Mouse (Mus musculus): ENCODE results near the gene Gm10638. TPM values are rescaled to one million over a fixed set of nuclear protein-coding genes. Genes with fewer than 3 reads are reported as not detected.

The Gm10638 gene
- total and polyA plus RNA-seq, 3 experiments: 0.23 to 0.52 TPM; not detected in 1

DNA sequence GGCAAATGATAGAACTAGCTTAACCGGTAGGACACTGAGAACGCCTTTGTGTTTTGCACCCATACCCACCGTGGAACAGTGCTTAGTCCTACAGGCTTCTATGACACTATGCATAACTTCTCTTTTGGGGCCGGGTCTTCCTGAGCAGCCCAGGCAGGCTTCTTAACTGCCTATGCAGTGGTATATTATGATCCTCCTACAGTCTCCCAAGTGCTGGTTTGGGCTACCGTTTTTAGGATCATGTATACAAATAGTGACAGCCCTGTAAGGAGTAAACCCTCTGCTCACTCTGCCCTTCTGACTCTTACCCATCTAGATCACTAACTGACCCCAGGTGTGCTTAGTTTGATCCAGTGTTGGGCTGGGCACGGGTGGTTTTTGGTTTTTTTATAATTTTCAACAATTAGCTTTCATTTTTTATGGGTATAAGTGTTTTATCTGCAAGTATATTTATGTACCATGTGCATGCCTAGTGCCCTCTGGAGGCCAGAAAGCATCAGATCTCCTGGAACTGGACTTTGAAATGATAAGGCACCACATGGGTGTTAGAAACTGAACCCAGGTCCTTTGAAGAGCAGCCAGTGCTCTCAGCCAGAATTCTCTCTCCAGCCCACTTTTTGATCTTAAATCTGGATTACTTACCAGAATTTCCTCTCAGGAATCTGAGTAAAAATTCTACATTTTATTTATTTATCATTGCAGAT, 24.6 kb upstream of the Gm10638 start:
- peaks cover 0 to 4% of the 10 kb centered on the region in 2 experiments; a peak in 1 of 4 replicates for H3K36me3 ChIP-seq (ENCODE audit: control insufficient read depth in 1 of 2, insufficient read depth in 2 of 2, low read length in 2 of 2)
- H3K27ac ChIP-seq (ENCODE audit: control insufficient read depth, low read depth, low read length): no peak overlapping the region
- H3K79me2 ChIP-seq (ENCODE audit: control insufficient read depth, insufficient read depth, low read length, poor library complexity): no peaks in the 10 kb centered on the region
- TF ChIP-seq POLR2AphosphoS5 (IDR thresholded peaks at IDR 0.05; ENCODE audit: borderline replicate concordance, low read depth, low read length) (no peak), ZC3H11A (IDR thresholded peaks at IDR 0.05; ENCODE audit: low read depth, low read length) (0 out of 2 replicates have a peak, but pooled peaks have one; percentile 5), GATA1 (IDR thresholded peaks at IDR 0.05; ENCODE audit: low read depth, low read length) (0 out of 2 replicates have a peak, but pooled peaks have one; percentile 6), NRF1 (IDR thresholded peaks at IDR 0.05; ENCODE audit: insufficient read depth, low read depth, low read length, poor library complexity, severe bottlenecking) (no peak), MAX (IDR thresholded peaks at IDR 0.05; ENCODE audit: low read length) (0 out of 2 replicates have a peak, but pooled peaks have one; percentile 32), MYC (IDR thresholded peaks at IDR 0.05; ENCODE audit: low read depth, low read length) (peak; percentile 54; the same call in 1 of the 2 replicates), TAL1 (IDR thresholded peaks at IDR 0.05; ENCODE audit: low read length) (no peak), SMC3 (IDR thresholded peaks at IDR 0.05; ENCODE audit: low read depth, low read length) (peak; percentile 47), RAD21 (IDR thresholded peaks at IDR 0.05; ENCODE audit: low read depth, low read length) (peak; percentile 18), CTCF (IDR thresholded peaks at IDR 0.05 in 2 of 3, conservative IDR thresholded peaks at IDR 0.05 in 1 of 3; ENCODE audit: control insufficient read depth in 1 of 3, insufficient read depth in 1 of 3, low read depth in 2 of 3, low read length in 3 of 3, poor library complexity in 1 of 3, severe bottlenecking in 1 of 3) (peak; percentile 26 to 48 (median 36); a peak in 5 of 6 replicates)
- no peaks in the 10 kb centered on the region for H3K9me3 ChIP-seq (replicated peaks; ENCODE audit: insufficient read depth, low read length)
- no peak overlapping the region for H3K4me3 ChIP-seq (ENCODE audit: control insufficient read depth in 1 of 2, insufficient read depth in 1 of 2, low read depth in 2 of 2, low read length in 2 of 2)
- DNase-seq (ENCODE audit: low read depth, low spot score): no peak
- no peak overlapping the region for H3K9ac ChIP-seq (ENCODE audit: control insufficient read depth, low read depth, low read length, poor library complexity, severe bottlenecking)
- no peaks in the 10 kb centered on the region for H3K4me1 ChIP-seq (ENCODE audit: control insufficient read depth in 1 of 2, insufficient read depth in 2 of 2, low read length in 2 of 2)
- no peaks in the 10 kb centered on the region for H3K27me3 ChIP-seq (ENCODE audit: control insufficient read depth in 1 of 2, insufficient read depth in 2 of 2, low read length in 2 of 2)

DNA sequence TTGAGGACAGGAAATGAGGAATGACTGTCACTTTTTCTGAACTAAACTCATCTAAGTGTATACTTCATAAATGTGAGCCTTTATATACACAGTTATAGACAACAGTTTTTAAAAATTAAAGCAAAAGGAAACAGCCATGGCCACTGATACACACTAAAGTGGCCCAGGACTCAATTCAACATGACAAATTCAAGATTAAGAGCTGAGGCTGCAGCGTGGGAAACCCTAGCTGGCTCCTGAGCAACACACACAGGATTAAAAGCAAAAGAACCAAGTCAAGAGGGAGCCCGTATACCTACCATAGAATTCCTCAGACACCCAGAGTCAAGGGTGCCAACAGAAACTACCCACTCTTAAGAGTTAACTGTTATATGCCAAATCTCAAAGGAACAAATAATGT, 24.0 kb upstream of the Gm10638 start:
- Histone ChIP-seq H3K27me3 (ENCODE audit: control insufficient read depth in 1 of 2, insufficient read depth in 2 of 2, low read length in 2 of 2) (no peaks in the 10 kb centered on the region), H3K36me3 (ENCODE audit: control insufficient read depth in 1 of 2, insufficient read depth in 2 of 2, low read length in 2 of 2) (peaks cover 0 to 4% of the 10 kb centered on the region in 2 experiments; a peak in 1 of 4 replicates), H3K4me1 (ENCODE audit: control insufficient read depth in 1 of 2, insufficient read depth in 2 of 2, low read length in 2 of 2) (no peaks in the 10 kb centered on the region), H3K4me3 (ENCODE audit: control insufficient read depth in 1 of 2, insufficient read depth in 1 of 2, low read depth in 2 of 2, low read length in 2 of 2) (no peak overlapping the region), H3K9ac (ENCODE audit: control insufficient read depth, low read depth, low read length, poor library complexity, severe bottlenecking) (no peak overlapping the region), H3K79me2 (ENCODE audit: control insufficient read depth, insufficient read depth, low read length, poor library complexity) (0 out of 2 replicates have a peak, but pooled peaks cover 2% of the 10 kb centered on the region), H3K9me3 (replicated peaks; ENCODE audit: insufficient read depth, low read length) (no peaks in the 10 kb centered on the region), H3K27ac (ENCODE audit: control insufficient read depth, low read depth, low read length) (no peak overlapping the region)
- TF ChIP-seq MYC (IDR thresholded peaks at IDR 0.05; ENCODE audit: low read depth, low read length) (no peak; the same call in 1 of the 2 replicates), NELFE (IDR thresholded peaks at IDR 0.05; ENCODE audit: low read depth, low read length) (no peak), HCFC1 (IDR thresholded peaks at IDR 0.05; ENCODE audit: low read depth, low read length) (no peak), KAT2A (conservative IDR thresholded peaks at IDR 0.05; ENCODE audit: low read depth, low read length) (no peak), TCF12 (IDR thresholded peaks at IDR 0.05; ENCODE audit: low read depth, low read length) (no peak)
- no peak for DNase-seq (ENCODE audit: low read depth, low spot score)
